Mouse (Mus musculus) liver, adult 2 months (tissue): ENCODE measurements around the gene Gorasp1.

Experiments
- CTCF ChIP-seq: fragments of 200-500 bp; IDR thresholded peaks from 2 replicates; pipeline ENCODE4 v1.5.1; 2011; ENCODE audit warnings: low read depth, low read length, control low read depth
- POLR2A ChIP-seq: fragments of 200-500 bp; IDR thresholded peaks from 2 replicates; pipeline ENCODE4 v1.6.1; 2011; ENCODE audit warnings: low read length, control low read depth; ENCODE audit not compliant: insufficient read depth; ENCODE audit errors: extremely low read depth

DNA sequence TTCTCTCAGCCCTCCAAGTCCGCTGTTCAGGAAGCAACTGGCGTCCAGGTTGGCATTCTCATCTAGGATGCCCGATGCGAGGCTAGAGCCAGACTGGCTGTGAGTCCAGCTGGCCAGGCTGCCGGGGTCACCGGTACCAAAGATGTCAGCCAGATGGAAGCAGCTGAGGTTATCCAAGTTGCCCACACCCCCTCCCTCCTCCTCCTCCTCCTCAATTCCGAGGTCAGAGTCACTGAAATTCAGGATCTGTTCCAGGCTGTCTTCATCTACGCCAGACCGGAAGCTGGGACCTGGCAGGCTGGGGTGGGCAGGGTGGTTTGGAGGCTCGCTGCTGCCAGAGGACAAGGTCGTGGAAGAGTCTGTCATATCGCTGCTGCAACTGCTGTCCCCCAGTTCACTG lies 35.2 kb upstream of the Gorasp1 start:
- TF ChIP-seq CTCF (no peak), POLR2A (no peak)
